Comparison of ENCODE assay signal across 26 mouse cellular contexts in genomic region chr6:43885992-43886391, GRCm38 (mm10).
DNase-seq lines count a peak whose midpoint lies in the region; ATAC-seq and TF ChIP-seq lines count a peak whose summit lies in the region.
"Had no signal": no experiment of that assay in that cellular context is flagged by ENCODE, and none has a peak within 500 bp of the region (broad histone marks: within the 10 kb centered on the region; RNA-seq: fewer than 3 reads in every experiment).

No protein-coding gene starts in this region.

- no peak overlapping the region for H3K27ac ChIP-seq in kidney, embryonic 15.5 days
- H3K27ac ChIP-seq in kidney, postnatal 0 days = no peak overlapping the region
- H3K27ac ChIP-seq in lung, postnatal 0 days (ENCODE audit: low read length) = no peak overlapping the region
- H3K27ac ChIP-seq: embryonic facial prominence, embryonic 13.5 days; embryonic facial prominence, embryonic 15.5 days; forebrain, embryonic 10.5 days; forebrain, embryonic 12.5 days had no signal

- peak; percentile 96 for ATAC-seq in kidney, embryonic 15.5 days (replicated peaks; ENCODE audit: low FRiP score)
- ATAC-seq in kidney, postnatal 0 days (replicated peaks; ENCODE audit: low FRiP score, low read depth) = peak; percentile 54; the same call in 1 of the 2 replicates
- peak; percentile 21; the same call in 1 of the 2 replicates for ATAC-seq in lung, postnatal 0 days
- ATAC-seq: CD4-positive, CD25-positive, alpha-beta regulatory T cell, adult 4 months; forebrain, embryonic 14.5 days; forebrain, embryonic 16.5 days had no signal

- H3K36me3 ChIP-seq in kidney, embryonic 15.5 days = no peaks in the 10 kb centered on the region
- no peaks in the 10 kb centered on the region for H3K36me3 ChIP-seq in kidney, postnatal 0 days (ENCODE audit: insufficient read depth, low read length)
- no peaks in the 10 kb centered on the region for H3K36me3 ChIP-seq in lung, postnatal 0 days (ENCODE audit: insufficient read depth, low read length)
- H3K36me3 ChIP-seq: embryonic facial prominence, embryonic 13.5 days; embryonic facial prominence, embryonic 15.5 days; forebrain, embryonic 10.5 days; forebrain, embryonic 12.5 days had no signal

- H3K9ac ChIP-seq in kidney, embryonic 15.5 days = no peak overlapping the region
- H3K9ac ChIP-seq in kidney, postnatal 0 days (ENCODE audit: low read depth, low read length) = no peak overlapping the region
- no peak overlapping the region for H3K9ac ChIP-seq in lung, postnatal 0 days (replicated peaks; ENCODE audit: low read depth)
- H3K9ac ChIP-seq: embryonic facial prominence, embryonic 13.5 days; embryonic facial prominence, embryonic 15.5 days; forebrain, embryonic 12.5 days had no signal

- no peaks in the 10 kb centered on the region for H3K4me1 ChIP-seq in kidney, embryonic 15.5 days
- H3K4me1 ChIP-seq in kidney, postnatal 0 days (replicated peaks; ENCODE audit: insufficient read depth, low read length) = no peaks in the 10 kb centered on the region
- H3K4me1 ChIP-seq in lung, postnatal 0 days (ENCODE audit: insufficient read depth, low read depth, low read length) = no peaks in the 10 kb centered on the region
- H3K4me1 ChIP-seq: embryonic facial prominence, embryonic 13.5 days; embryonic facial prominence, embryonic 15.5 days; forebrain, embryonic 10.5 days; forebrain, embryonic 12.5 days had no signal

- H3K27me3 ChIP-seq in kidney, embryonic 15.5 days = no peaks in the 10 kb centered on the region
- no peaks in the 10 kb centered on the region for H3K27me3 ChIP-seq in kidney, postnatal 0 days (ENCODE audit: insufficient read depth, low read length)
- no peaks in the 10 kb centered on the region for H3K27me3 ChIP-seq in lung, postnatal 0 days (replicated peaks; ENCODE audit: insufficient read depth, low read length)
- H3K27me3 ChIP-seq: embryonic facial prominence, embryonic 13.5 days; embryonic facial prominence, embryonic 15.5 days; forebrain, embryonic 12.5 days had no signal

- 30% methylated on average over 3 of the region's 3 CpGs for WGBS in kidney, embryonic 15.5 days
- 37% methylated on average over 3 of the region's 3 CpGs for WGBS in kidney, postnatal 0 days
- 53% methylated on average over 3 of the region's 3 CpGs for WGBS in lung, postnatal 0 days

- no peak for TF ChIP-seq EP300 in lung, postnatal 0 days (IDR thresholded peaks at IDR 0.05)

- DNase-seq in embryo, embryonic 10.5 days (ENCODE audit: low spot score) = peak; percentile 0
- no peak for DNase-seq in embryo, embryonic 11 days
- DNase-seq in kidney, adult 11 months = no peak
- peak; percentile 50 for DNase-seq in kidney, postnatal 0 days (ENCODE audit: low spot score)
- DNase-seq in kidney, postnatal 25 days = no peak
- peak; percentile 22 for DNase-seq in lung, postnatal 0 days (ENCODE audit: low spot score)
- no peak for DNase-seq in lung, adult 18-20 months
- DNase-seq: adrenal gland, adult 2 months; adrenal gland, postnatal 10 days; adrenal gland, postnatal 25 days; B cell, adult 2 months; cerebellum, adult 11 months; cerebellum, adult 18-20 months; cerebellum, adult 8-10 months; cerebellum, adult 9-11 months; cerebellum, postnatal 14 days; cerebellum, postnatal 36 days had no signal

- no peak overlapping the region for H3K4me2 ChIP-seq in kidney, embryonic 15.5 days
- no peak overlapping the region for H3K4me2 ChIP-seq in kidney, postnatal 0 days (ENCODE audit: low read length)
- H3K4me2 ChIP-seq in lung, postnatal 0 days (replicated peaks; ENCODE audit: low read depth, low read length) = no peak overlapping the region
- H3K4me2 ChIP-seq: embryonic facial prominence, embryonic 13.5 days; embryonic facial prominence, embryonic 15.5 days; forebrain, embryonic 12.5 days had no signal

- no peaks in the 10 kb centered on the region for H3K9me3 ChIP-seq in kidney, embryonic 15.5 days (replicated peaks)
- H3K9me3 ChIP-seq in kidney, postnatal 0 days (replicated peaks; ENCODE audit: low read length) = no peaks in the 10 kb centered on the region
- no peaks in the 10 kb centered on the region for H3K9me3 ChIP-seq in lung, postnatal 0 days (ENCODE audit: low read length)
- H3K9me3 ChIP-seq: embryonic facial prominence, embryonic 13.5 days; embryonic facial prominence, embryonic 15.5 days; forebrain, embryonic 10.5 days; forebrain, embryonic 12.5 days had no signal

- no peak overlapping the region for H3K4me3 ChIP-seq in kidney, embryonic 15.5 days (replicated peaks)
- H3K4me3 ChIP-seq in kidney, postnatal 0 days (replicated peaks; ENCODE audit: low read depth, low read length) = no peak overlapping the region
- no peak overlapping the region for H3K4me3 ChIP-seq in lung, postnatal 0 days (ENCODE audit: low read depth, low read length)
- H3K4me3 ChIP-seq: embryonic facial prominence, embryonic 13.5 days; embryonic facial prominence, embryonic 15.5 days; erythroblast, embryonic 14.5 days; forebrain, embryonic 10.5 days; forebrain, embryonic 12.5 days had no signal

- TF ChIP-seq CTCF in kidney, postnatal 0 days (IDR thresholded peaks at IDR 0.05; ENCODE audit: low read depth) = no peak
- no peak for TF ChIP-seq CTCF in lung, postnatal 0 days (IDR thresholded peaks at IDR 0.05)

Comparison
In these comparisons a context has a peak if more than half of its experiments do, and no peak if none do; other contexts are left out.
1. DNase-seq: peak in embryo, embryonic 10.5 days (single experiment), kidney, postnatal 0 days (single experiment) and lung, postnatal 0 days (single experiment); none in embryo, embryonic 11 days (single experiment), kidney, adult 11 months (single experiment), kidney, postnatal 25 days (0 of 2) and lung, adult 18-20 months (0 of 2).
2. ATAC-seq: peak in every context shown above with its lines; median percentile 96 in kidney, embryonic 15.5 days; 54 in kidney, postnatal 0 days; 21 in lung, postnatal 0 days.